Mouse (Mus musculus) brain, embryonic 14.5 days (tissue): ENCODE data around the gene Orai1. TPM values are rescaled to one million over a fixed set of nuclear protein-coding genes. Genes with fewer than 3 reads are reported as not detected.

Source experiments
- DNase-seq: peaks from one replicate; pipeline ENCODE4 v3.0.0-alpha.2; 2011; ENCODE audit warnings: low read depth
- CTCF ChIP-seq: fragments of 200-500 bp; IDR thresholded peaks from 2 replicates; pipeline ENCODE4 v1.5.1; 2012; ENCODE audit warnings: inconsistent platforms, mild to moderate bottlenecking, moderate library complexity, borderline replicate concordance; ENCODE audit not compliant: insufficient read depth, insufficient read length; ENCODE audit errors: extremely low read depth
- POLR2A ChIP-seq: fragments of 200-500 bp; IDR thresholded peaks from 2 replicates; pipeline ENCODE4 v1.6.1; 2012; ENCODE audit warnings: mild to moderate bottlenecking, inconsistent platforms, borderline replicate concordance; ENCODE audit not compliant: poor library complexity, insufficient read depth, insufficient read length, severe bottlenecking; ENCODE audit errors: extremely low read depth
- polyA plus RNA-seq: library from polyadenylated mRNA; depleted of rRNA; stranded (reverse); fragments of >200 nt; gene quantifications from 2 replicates; pipeline ENCODE4 v1.2.3, GENCODE M21; 2012

Gene Orai1
- polyA plus RNA-seq, 1 experiment = 21.2 TPM

GRCm38 (mm10) chr5:122988021-122988751 lies 26.7 kb upstream of the Orai1 start:
- DNase-seq = peak; percentile 77
- TF ChIP-seq CTCF (no peak), POLR2A (no peak; the same call in 1 of the 2 replicates)

- TF ChIP-seq CTCF (no peak), POLR2A (peak; percentile 30; the same call in 1 of the 2 replicates)
Observed at GRCm38 (mm10) chr5:122989001-122989525, 25.8 kb upstream of the Orai1 start.

GRCm38 (mm10) chr5:122989551-122990330 lies 25.1 kb upstream of the Orai1 start, which contains the start of gene Kdm2b:
Kdm2b (minus strand) TSS chr5:122989823.
- TF ChIP-seq CTCF = no peak
- TF ChIP-seq POLR2A = no peak
- DNase-seq = peak; percentile 74

More at GRCm38 (mm10) chr5:122989001-122989525, 25.8 kb upstream of the Orai1 start:
- peak; percentile 91 for DNase-seq

GRCm38 (mm10) chr5:122990411-122991160 lies 24.3 kb upstream of the Orai1 start:
- no peak for DNase-seq
- TF ChIP-seq CTCF (no peak), POLR2A (no peak)

GRCm38 (mm10) chr5:122991350-122992004 lies 23.4 kb upstream of the Orai1 start:
- DNase-seq = no peak
- TF ChIP-seq POLR2A = no peak
- TF ChIP-seq CTCF = no peak

GRCm38 (mm10) chr5:122993811-122994210 lies 21.1 kb upstream of the Orai1 start:
- DNase-seq = no peak
- TF ChIP-seq CTCF (no peak), POLR2A (no peak)

GRCm38 (mm10) chr5:122994303-122994846 lies 20.5 kb upstream of the Orai1 start:
- TF ChIP-seq CTCF (no peak), POLR2A (no peak)
- peak; percentile 97 for DNase-seq

GRCm38 (mm10) chr5:122994910-122995309 lies 20.0 kb upstream of the Orai1 start:
- TF ChIP-seq POLR2A (no peak), CTCF (no peak)
- DNase-seq = no peak

- TF ChIP-seq POLR2A = no peak
- TF ChIP-seq CTCF = no peak
- DNase-seq = no peak
Observed at GRCm38 (mm10) chr5:122997205-122998204, 17.4 kb upstream of the Orai1 start.

- DNase-seq = no peak
- TF ChIP-seq POLR2A (no peak), CTCF (no peak)
Observed at GRCm38 (mm10) chr5:123000901-123001300, 14.0 kb upstream of the Orai1 start.
